Mouse (Mus musculus): ENCODE results near the gene Fam72a. TPM values are rescaled to one million over a fixed set of nuclear protein-coding genes. Genes with fewer than 3 reads are reported as not detected.

The Fam72a gene
- polyA plus RNA-seq, 1 experiment = 1.9 TPM

GRCm38 (mm10) chr1:131525101-131525585, 2.6 kb upstream of the Fam72a start:
- no peaks in the 10 kb centered on the region for H3K36me3 ChIP-seq (ENCODE audit: control insufficient read depth, insufficient read depth)
- peak overlapping the region; percentile 92 for H3K4me2 ChIP-seq (ENCODE audit: low read depth)
- TF ChIP-seq POLR2A (IDR thresholded peaks at IDR 0.05; ENCODE audit: insufficient read length, low read depth) = peak; percentile 27
- peak in 2 of 3 experiments; percentile 4 to 75 for TF ChIP-seq MYOD1 (IDR thresholded peaks at IDR 0.05; ENCODE audit: control insufficient read depth in 1 of 3, insufficient read length in 2 of 3, low read depth in 2 of 3)
- no peak for TF ChIP-seq SRF (IDR thresholded peaks at IDR 0.05; ENCODE audit: control insufficient read depth, insufficient read length, low read depth)
- peak in 1 of 3 experiments; percentile 47 for TF ChIP-seq MYOG (IDR thresholded peaks at IDR 0.05; ENCODE audit: control insufficient read depth in 1 of 3, insufficient read depth in 1 of 3, insufficient read length in 2 of 3, low read depth in 2 of 3)
- no peak for TF ChIP-seq TCF12 (IDR thresholded peaks at IDR 0.05; ENCODE audit: insufficient read depth, poor library complexity, severe bottlenecking)
- peak overlapping the region; percentile 88 for H3K4me3 ChIP-seq
- H3K27me3 ChIP-seq (ENCODE audit: control insufficient read depth, insufficient read depth, insufficient read length) = no peaks in the 10 kb centered on the region
- H3K79me2 ChIP-seq (ENCODE audit: control insufficient read depth, insufficient read depth) = peaks cover 58% of the 10 kb centered on the region
- peak overlapping the region; percentile 59 for H3ac ChIP-seq (ENCODE audit: control insufficient read depth, insufficient read length)

- Histone ChIP-seq H3K36me3 (ENCODE audit: control insufficient read depth, insufficient read depth) (no peaks in the 10 kb centered on the region), H3ac (ENCODE audit: control insufficient read depth, insufficient read length) (peak overlapping the region; percentile 59), H3K4me2 (ENCODE audit: low read depth) (peak overlapping the region; percentile 92), H3K79me2 (ENCODE audit: control insufficient read depth, insufficient read depth) (peaks cover 52% of the 10 kb centered on the region), H3K27me3 (ENCODE audit: control insufficient read depth, insufficient read depth, insufficient read length) (no peaks in the 10 kb centered on the region), H3K4me3 (peak overlapping the region; percentile 88)
- TF ChIP-seq SRF (IDR thresholded peaks at IDR 0.05; ENCODE audit: control insufficient read depth, insufficient read length, low read depth) = no peak
- TF ChIP-seq MYOD1 (IDR thresholded peaks at IDR 0.05; ENCODE audit: control insufficient read depth in 1 of 3, insufficient read length in 2 of 3, low read depth in 2 of 3) = no peak
- no peak for TF ChIP-seq MYOG (IDR thresholded peaks at IDR 0.05; ENCODE audit: control insufficient read depth in 1 of 3, insufficient read depth in 1 of 3, insufficient read length in 2 of 3, low read depth in 2 of 3)
- TF ChIP-seq POLR2A (IDR thresholded peaks at IDR 0.05; ENCODE audit: insufficient read length, low read depth) = no peak
- TF ChIP-seq E2F4 (IDR thresholded peaks at IDR 0.05; ENCODE audit: insufficient read depth) = no peak
- TF ChIP-seq TCF12 (IDR thresholded peaks at IDR 0.05; ENCODE audit: insufficient read depth, poor library complexity, severe bottlenecking) = no peak
- no peak for TF ChIP-seq MAX (IDR thresholded peaks at IDR 0.05; ENCODE audit: low read depth)
- no peak for TF ChIP-seq CEBPB (IDR thresholded peaks at IDR 0.05; ENCODE audit: insufficient read depth, poor library complexity, severe bottlenecking)
Observed at GRCm38 (mm10) chr1:131525586-131526271, 2.0 kb upstream of the Fam72a start.

DNA sequence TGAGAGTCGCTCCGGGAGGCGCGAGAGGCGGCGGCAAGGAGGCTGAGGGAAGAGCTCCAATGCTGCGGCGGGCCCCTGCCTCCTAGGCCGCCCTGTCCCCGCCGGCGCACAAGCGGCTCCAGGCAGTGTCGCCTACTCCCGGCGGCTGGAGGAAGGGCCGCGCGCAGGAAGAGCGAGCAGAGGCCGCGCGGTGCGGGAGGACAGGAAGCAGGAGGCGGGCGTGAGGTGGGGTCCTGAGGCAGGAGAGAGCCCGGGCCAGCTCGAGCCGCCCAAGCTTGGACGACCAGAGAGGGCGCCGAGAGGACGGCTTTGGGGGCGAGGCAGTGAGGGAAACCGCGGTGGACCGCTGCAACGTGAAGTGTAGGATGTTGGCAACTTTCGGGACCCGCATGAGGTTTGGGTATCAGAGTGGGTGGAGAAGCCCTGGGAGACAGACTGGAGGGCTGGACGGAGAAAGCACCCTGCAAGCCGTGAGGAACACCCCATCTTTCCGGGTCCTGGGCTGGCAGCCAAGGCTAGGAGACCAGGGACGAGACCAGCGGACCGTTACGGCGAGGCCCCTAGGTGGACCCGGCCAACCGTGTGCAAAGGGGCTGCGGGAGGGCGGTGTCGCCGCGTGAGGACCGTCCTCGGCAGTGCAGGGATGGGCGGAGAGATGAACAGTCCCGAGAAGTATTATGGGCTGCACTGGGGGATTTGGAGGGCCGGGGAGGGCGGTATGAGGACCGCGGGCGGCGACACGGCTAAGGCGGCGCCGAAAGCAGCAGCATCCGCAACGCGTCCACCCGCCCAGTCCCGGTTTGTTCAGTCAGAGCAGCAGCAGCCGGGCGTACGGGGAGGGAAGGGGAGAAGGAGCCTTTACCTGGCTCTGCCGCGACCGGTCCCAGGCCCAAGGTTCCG, 1.1 kb upstream of the Fam72a start:
- H3K36me3 ChIP-seq (ENCODE audit: control insufficient read depth, insufficient read depth) = no peaks in the 10 kb centered on the region
- H3ac ChIP-seq (ENCODE audit: control insufficient read depth, insufficient read length) = peak overlapping the region; percentile 59
- no peaks in the 10 kb centered on the region for H3K27me3 ChIP-seq (ENCODE audit: control insufficient read depth, insufficient read depth, insufficient read length)
- peak overlapping the region; percentile 88 for H3K4me3 ChIP-seq
- H3K79me2 ChIP-seq (ENCODE audit: control insufficient read depth, insufficient read depth) = peaks cover 44% of the 10 kb centered on the region
- TF ChIP-seq MYOG (IDR thresholded peaks at IDR 0.05; ENCODE audit: control insufficient read depth in 1 of 3, insufficient read depth in 1 of 3, insufficient read length in 2 of 3, low read depth in 2 of 3) = no peak
- TF ChIP-seq POLR2A (IDR thresholded peaks at IDR 0.05; ENCODE audit: insufficient read length, low read depth) = peak; percentile 41
- peak; percentile 15 for TF ChIP-seq SRF (IDR thresholded peaks at IDR 0.05; ENCODE audit: control insufficient read depth, insufficient read length, low read depth)
- peak overlapping the region; percentile 92 for H3K4me2 ChIP-seq (ENCODE audit: low read depth)

- Histone ChIP-seq H3K79me2 (ENCODE audit: control insufficient read depth, insufficient read depth) (peaks cover 29% of the 10 kb centered on the region), H3K27me3 (ENCODE audit: control insufficient read depth, insufficient read depth, insufficient read length) (no peaks in the 10 kb centered on the region), H3K4me3 (peak overlapping the region; percentile 88), H3K36me3 (ENCODE audit: control insufficient read depth, insufficient read depth) (no peaks in the 10 kb centered on the region), H3ac (ENCODE audit: control insufficient read depth, insufficient read length) (peak overlapping the region; percentile 59), H3K4me2 (ENCODE audit: low read depth) (peak overlapping the region; percentile 99)
- TF ChIP-seq MYOG (IDR thresholded peaks at IDR 0.05; ENCODE audit: control insufficient read depth in 1 of 3, insufficient read depth in 1 of 3, insufficient read length in 2 of 3, low read depth in 2 of 3) = no peak
- TF ChIP-seq POLR2A (IDR thresholded peaks at IDR 0.05; ENCODE audit: insufficient read length, low read depth) = peak; percentile 4
- no peak for TF ChIP-seq USF1 (IDR thresholded peaks at IDR 0.05; ENCODE audit: low read depth)
Observed at GRCm38 (mm10) chr1:131528081-131528507, 391 bp downstream of the Fam72a start.

DNA sequence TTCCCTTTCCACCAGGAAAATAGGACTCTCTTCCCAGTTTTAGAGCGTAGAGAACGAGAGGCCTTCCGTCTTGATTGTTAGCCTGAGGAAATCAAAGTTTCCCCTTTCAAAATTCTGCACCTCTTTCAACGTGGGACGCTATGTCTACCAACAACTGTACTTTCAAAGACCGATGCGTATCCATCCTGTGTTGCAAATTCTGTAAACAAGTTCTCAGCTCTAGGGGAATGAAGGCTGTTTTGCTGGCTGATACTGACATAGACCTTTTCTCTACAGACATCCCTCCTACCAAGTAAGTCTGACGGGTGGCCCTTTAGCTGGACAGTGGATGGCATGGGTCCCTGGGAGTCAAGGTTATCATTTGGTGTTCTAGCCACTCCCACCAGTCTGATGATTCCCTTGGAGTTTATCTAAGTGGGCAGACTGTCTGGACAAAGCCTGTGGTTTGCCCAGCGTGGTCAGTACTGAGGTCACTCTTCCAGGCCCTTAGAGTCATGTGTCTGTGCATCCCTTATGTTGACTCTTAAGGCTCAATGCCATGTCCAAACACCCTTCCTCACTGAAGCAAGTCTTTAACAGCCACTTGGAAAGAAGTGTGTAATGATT, 961 bp downstream of the Fam72a start:
- Histone ChIP-seq H3K4me2 (ENCODE audit: low read depth) (peak overlapping the region; percentile 99), H3K27me3 (ENCODE audit: control insufficient read depth, insufficient read depth, insufficient read length) (no peaks in the 10 kb centered on the region), H3K79me2 (ENCODE audit: control insufficient read depth, insufficient read depth) (peaks cover 24% of the 10 kb centered on the region), H3ac (ENCODE audit: control insufficient read depth, insufficient read length) (peak overlapping the region; percentile 59), H3K4me3 (peak overlapping the region; percentile 88), H3K36me3 (ENCODE audit: control insufficient read depth, insufficient read depth) (no peaks in the 10 kb centered on the region)
- TF ChIP-seq REST (IDR thresholded peaks at IDR 0.05; ENCODE audit: insufficient read depth, insufficient read length) (no peak), CEBPB (IDR thresholded peaks at IDR 0.05; ENCODE audit: insufficient read depth, poor library complexity, severe bottlenecking) (no peak), E2F4 (IDR thresholded peaks at IDR 0.05; ENCODE audit: insufficient read depth) (no peak), POLR2A (IDR thresholded peaks at IDR 0.05; ENCODE audit: insufficient read length, low read depth) (no peak), USF1 (IDR thresholded peaks at IDR 0.05; ENCODE audit: low read depth) (no peak), TCF12 (IDR thresholded peaks at IDR 0.05; ENCODE audit: insufficient read depth, poor library complexity, severe bottlenecking) (no peak), POLR2AphosphoS2 (IDR thresholded peaks at IDR 0.05; ENCODE audit: insufficient read length, low read depth) (no peak), MYOG (IDR thresholded peaks at IDR 0.05; ENCODE audit: control insufficient read depth in 1 of 3, insufficient read depth in 1 of 3, insufficient read length in 2 of 3, low read depth in 2 of 3) (no peak), SRF (IDR thresholded peaks at IDR 0.05; ENCODE audit: control insufficient read depth, insufficient read length, low read depth) (no peak), MAX (IDR thresholded peaks at IDR 0.05; ENCODE audit: low read depth) (no peak), MYOD1 (IDR thresholded peaks at IDR 0.05; ENCODE audit: control insufficient read depth in 1 of 3, insufficient read length in 2 of 3, low read depth in 2 of 3) (no peak), TCF3 (IDR thresholded peaks at IDR 0.05; ENCODE audit: insufficient read length, low read depth) (no peak)

All from myocyte (in vitro differentiated cells).